Comparison of ENCODE assay signal across 14 mouse cellular contexts in the genomic region with DNA sequence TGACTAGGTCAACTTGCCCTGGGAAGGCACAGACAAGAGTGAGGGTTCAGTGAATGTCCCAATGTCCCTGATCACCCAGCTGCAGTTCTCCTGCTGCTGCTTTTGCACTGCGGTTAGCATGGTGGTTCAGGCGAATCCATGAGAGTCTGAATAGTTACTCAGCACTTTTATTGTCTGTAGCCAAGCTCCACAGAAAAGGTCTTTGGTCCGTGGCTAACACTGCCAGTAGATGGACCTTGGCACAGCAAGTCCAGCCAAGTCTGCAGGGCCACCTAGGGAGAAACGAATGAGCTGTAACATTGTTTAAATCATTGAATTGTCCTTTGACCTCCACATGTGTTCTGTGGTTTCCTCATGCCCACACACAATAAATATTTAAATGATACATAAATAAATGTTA. TPM values are rescaled to one million over a fixed set of nuclear protein-coding genes. Genes with fewer than 3 reads are reported as not detected.
DNase-seq lines count a peak whose midpoint lies in the region; ATAC-seq and TF ChIP-seq lines count a peak whose summit lies in the region.
"Had no signal": no experiment of that assay in that cellular context is flagged by ENCODE, and none has a peak within 500 bp of the region (broad histone marks: within the 10 kb centered on the region; RNA-seq: fewer than 3 reads in every experiment).

No protein-coding gene starts in this region.

- no peak overlapping the region for H3K9ac ChIP-seq in hindbrain, embryonic 11.5 days (ENCODE audit: low read depth, low read length)
- no peak overlapping the region for H3K9ac ChIP-seq in hindbrain, embryonic 13.5 days
- no peak overlapping the region for H3K9ac ChIP-seq in kidney, embryonic 14.5 days (ENCODE audit: low read depth, low read length)
- H3K9ac ChIP-seq in forebrain, postnatal 0 days, result no peak overlapping the region

- no peaks in the 10 kb centered on the region for H3K36me3 ChIP-seq in hindbrain, embryonic 11.5 days (ENCODE audit: control insufficient read depth, insufficient read depth, low read length)
- no peaks in the 10 kb centered on the region for H3K36me3 ChIP-seq in hindbrain, embryonic 13.5 days
- no peaks in the 10 kb centered on the region for H3K36me3 ChIP-seq in kidney, embryonic 14.5 days (ENCODE audit: control insufficient read depth, insufficient read depth, low read length)
- no peaks in the 10 kb centered on the region for H3K36me3 ChIP-seq in forebrain, postnatal 0 days (ENCODE audit: insufficient read depth)
- H3K36me3 ChIP-seq: heart, embryonic 10.5 days had no signal

- no peak for DNase-seq in hindbrain, embryonic 11.5 days (ENCODE audit: low spot score)
- peak; percentile 9 for DNase-seq in testis, postnatal 14 days (ENCODE audit: low spot score)
- no peak for DNase-seq in testis, postnatal 10 days (ENCODE audit: low spot score)
- no peak for DNase-seq in layer of hippocampus, adult 2 months (ENCODE audit: low spot score in 2 of 2)
- no peak for DNase-seq in forebrain, postnatal 0 days
- DNase-seq: right cerebral cortex, postnatal 14 days had no signal

- H3K27ac ChIP-seq in hindbrain, embryonic 11.5 days (ENCODE audit: low read depth, low read length), result no peak overlapping the region
- H3K27ac ChIP-seq in hindbrain, embryonic 13.5 days, result no peak overlapping the region
- H3K27ac ChIP-seq in kidney, embryonic 14.5 days (ENCODE audit: low read depth, low read length), result no peak overlapping the region
- H3K27ac ChIP-seq in layer of hippocampus, adult 2 months, result no peak overlapping the region
- H3K27ac ChIP-seq in forebrain, postnatal 0 days (ENCODE audit: low read depth, low read length), result no peak overlapping the region
- H3K27ac ChIP-seq: heart, embryonic 10.5 days; macrophage had no signal

- TF ChIP-seq CTCF in layer of hippocampus, adult 2 months (conservative IDR thresholded peaks at IDR 0.05), result no peak
- TF ChIP-seq CTCF in forebrain, postnatal 0 days (IDR thresholded peaks at IDR 0.05; ENCODE audit: low read depth), result no peak

- no peaks in the 10 kb centered on the region for H3K27me3 ChIP-seq in hindbrain, embryonic 11.5 days (ENCODE audit: control insufficient read depth, insufficient read depth, low read length)
- H3K27me3 ChIP-seq in hindbrain, embryonic 13.5 days, result no peaks in the 10 kb centered on the region
- H3K27me3 ChIP-seq in kidney, embryonic 14.5 days (ENCODE audit: control insufficient read depth, insufficient read depth, low read length), result no peaks in the 10 kb centered on the region
- no peaks in the 10 kb centered on the region for H3K27me3 ChIP-seq in forebrain, postnatal 0 days (ENCODE audit: insufficient read depth, low read length)

- H3K9me3 ChIP-seq in hindbrain, embryonic 11.5 days (ENCODE audit: control insufficient read depth, low read length), result no peaks in the 10 kb centered on the region
- no peaks in the 10 kb centered on the region for H3K9me3 ChIP-seq in hindbrain, embryonic 13.5 days
- H3K9me3 ChIP-seq in kidney, embryonic 14.5 days (ENCODE audit: control insufficient read depth, low read length), result no peaks in the 10 kb centered on the region
- no peaks in the 10 kb centered on the region for H3K9me3 ChIP-seq in forebrain, postnatal 0 days (ENCODE audit: low read length)
- H3K9me3 ChIP-seq: heart, embryonic 10.5 days had no signal

- H3K4me3 ChIP-seq in hindbrain, embryonic 11.5 days (ENCODE audit: low read depth, low read length), result no peak overlapping the region
- no peak overlapping the region for H3K4me3 ChIP-seq in hindbrain, embryonic 13.5 days
- H3K4me3 ChIP-seq in kidney, embryonic 14.5 days (ENCODE audit: low read length), result no peak overlapping the region
- no peak overlapping the region for H3K4me3 ChIP-seq in layer of hippocampus, adult 2 months
- H3K4me3 ChIP-seq in forebrain, postnatal 0 days (ENCODE audit: low read depth, low read length), result no peak overlapping the region
- H3K4me3 ChIP-seq: heart, embryonic 10.5 days; myocyte had no signal

- no peak overlapping the region for H3K4me2 ChIP-seq in hindbrain, embryonic 11.5 days (replicated peaks; ENCODE audit: low read depth, low read length)
- H3K4me2 ChIP-seq in hindbrain, embryonic 13.5 days, result no peak overlapping the region
- H3K4me2 ChIP-seq in kidney, embryonic 14.5 days (replicated peaks; ENCODE audit: low read depth, low read length), result no peak overlapping the region
- H3K4me2 ChIP-seq in forebrain, postnatal 0 days (ENCODE audit: low read depth), result no peak overlapping the region

- no peaks in the 10 kb centered on the region for H3K4me1 ChIP-seq in hindbrain, embryonic 11.5 days (replicated peaks; ENCODE audit: control insufficient read depth, insufficient read depth, low read length)
- no peaks in the 10 kb centered on the region for H3K4me1 ChIP-seq in hindbrain, embryonic 13.5 days (replicated peaks)
- peaks cover 4% of the 10 kb centered on the region; the same call in 1 of the 2 replicates for H3K4me1 ChIP-seq in kidney, embryonic 14.5 days (ENCODE audit: control insufficient read depth, insufficient read depth, low read length)
- no peaks in the 10 kb centered on the region for H3K4me1 ChIP-seq in forebrain, postnatal 0 days (ENCODE audit: insufficient read depth)
- H3K4me1 ChIP-seq: heart, embryonic 10.5 days had no signal

- 30% methylated on average over 4 of the region's 4 CpGs for WGBS in hindbrain, embryonic 11.5 days
- WGBS in hindbrain, embryonic 13.5 days, result 19% methylated on average over 4 of the region's 4 CpGs
- 42% methylated on average over 4 of the region's 4 CpGs for WGBS in kidney, embryonic 14.5 days
- 26% methylated on average over 4 of the region's 4 CpGs for WGBS in forebrain, postnatal 0 days

- peak; percentile 38; the same call in 1 of the 2 replicates for ATAC-seq in hindbrain, embryonic 11.5 days (ENCODE audit: low FRiP score)
- ATAC-seq in hindbrain, embryonic 13.5 days (ENCODE audit: low FRiP score), result no peak
- 0 out of 2 replicates have a peak, but pooled peaks have one; percentile 43 for ATAC-seq in kidney, embryonic 14.5 days (ENCODE audit: low FRiP score, low TSS enrichment)
- no peak; the same call in 1 of the 2 replicates for ATAC-seq in forebrain, postnatal 0 days
- ATAC-seq in CD4-positive, CD25-positive, alpha-beta regulatory T cell, adult 4 months, result no peak
- ATAC-seq: forebrain, embryonic 14.5 days had no signal

RNA-seq across cellular contexts. Expression of gene Gnat3, which starts 33.9 kb away (rescaled TPM):
- polyA plus RNA-seq in hindbrain, embryonic 11.5 days (2014; fragmentation: Nextera tagmentation; extraction: Ambion mirVana), result 1.6 and 3.1 TPM in 2 replicates
- polyA plus RNA-seq in hindbrain, embryonic 13.5 days (2015; fragmentation: Nextera tagmentation; extraction: Ambion mirVana), result 0.43 TPM in 1 of 2 replicates, not detected in the other
- not detected in 2 replicates for polyA plus RNA-seq in kidney, embryonic 14.5 days (2014; fragmentation: Nextera tagmentation; extraction: Ambion mirVana)
- total RNA-seq in layer of hippocampus, adult 2 months (2021), result not detected
- not detected in 2 replicates for total RNA-seq in forebrain, postnatal 0 days (2014; rRNA removed)
- not detected in 2 replicates for polyA plus RNA-seq in forebrain, postnatal 0 days (2015; fragmentation: Nextera tagmentation; extraction: Ambion mirVana)
- polyA plus RNA-seq in CD4-positive, CD25-positive, alpha-beta regulatory T cell, adult 4 months (2017; shearing (Covaris generic)), result not detected
- polyA plus RNA-seq: forebrain, embryonic 14.5 days; heart, embryonic 10.5 days; myocyte; stomach, embryonic 16.5 days had no signal

RNA-seq across cellular contexts. Expression of gene Cd36, which starts 39.9 kb away (rescaled TPM):
- polyA plus RNA-seq in hindbrain, embryonic 11.5 days (2014; fragmentation: Nextera tagmentation; extraction: Ambion mirVana), result 2.2 and 2.8 TPM in 2 replicates
- polyA plus RNA-seq in hindbrain, embryonic 13.5 days (2015; fragmentation: Nextera tagmentation; extraction: Ambion mirVana), result 5.2 and 5.3 TPM in 2 replicates
- 6.8 and 7.7 TPM in 2 replicates for polyA plus RNA-seq in kidney, embryonic 14.5 days (2014; fragmentation: Nextera tagmentation; extraction: Ambion mirVana)
- total RNA-seq in layer of hippocampus, adult 2 months (2021), result 1 to 10 TPM; 1.5 to 3.3 TPM
- 0.92 and 3.0 TPM in 2 replicates for total RNA-seq in forebrain, postnatal 0 days (2014; rRNA removed)
- polyA plus RNA-seq in forebrain, postnatal 0 days (2015; fragmentation: Nextera tagmentation; extraction: Ambion mirVana), result 1.0 and 1.5 TPM in 2 replicates
- polyA plus RNA-seq in CD4-positive, CD25-positive, alpha-beta regulatory T cell, adult 4 months (2017; shearing (Covaris generic)), result under 1 TPM in 1 of 2 experiments, not detected in 1; 0.24 TPM

Comparison
In these comparisons a context has a peak if more than half of its experiments do, and no peak if none do; other contexts are left out.
1. ATAC-seq: peak in hindbrain, embryonic 11.5 days (single experiment) and kidney, embryonic 14.5 days (single experiment); none in hindbrain, embryonic 13.5 days (single experiment), forebrain, postnatal 0 days (single experiment) and CD4-positive, CD25-positive, alpha-beta regulatory T cell, adult 4 months (single experiment).